Mouse (Mus musculus): ENCODE measurements around the gene Dnaja2. TPM values are rescaled to one million over a fixed set of nuclear protein-coding genes. Genes with fewer than 3 reads are reported as not detected.
A peak's percentile ranks its signal among the peaks of the same experiment; 100 is the strongest.

The Dnaja2 gene
- 100 to 1,000 TPM in 8 of 26 experiments, 10 to 100 TPM in 18; 42.6 to 163 (median 81.1) TPM for total RNA-seq (2018; cell fraction: chromatin; rRNA removed)
- total RNA-seq (2018; cell fraction: cytosol; rRNA removed), result 100 to 1,000 TPM in 9 of 26 experiments, 10 to 100 TPM in 17; 74.5 to 151 (median 88.8) TPM
- total RNA-seq (2018; cell fraction: nucleus; rRNA removed), result 100 to 1,000 TPM in 6 of 26 experiments, 10 to 100 TPM in 20; 52.2 to 149 (median 82.3) TPM
- polyA plus RNA-seq (2018), result 79.8 to 164 TPM (median 104 TPM) in 3 replicates

DNA sequence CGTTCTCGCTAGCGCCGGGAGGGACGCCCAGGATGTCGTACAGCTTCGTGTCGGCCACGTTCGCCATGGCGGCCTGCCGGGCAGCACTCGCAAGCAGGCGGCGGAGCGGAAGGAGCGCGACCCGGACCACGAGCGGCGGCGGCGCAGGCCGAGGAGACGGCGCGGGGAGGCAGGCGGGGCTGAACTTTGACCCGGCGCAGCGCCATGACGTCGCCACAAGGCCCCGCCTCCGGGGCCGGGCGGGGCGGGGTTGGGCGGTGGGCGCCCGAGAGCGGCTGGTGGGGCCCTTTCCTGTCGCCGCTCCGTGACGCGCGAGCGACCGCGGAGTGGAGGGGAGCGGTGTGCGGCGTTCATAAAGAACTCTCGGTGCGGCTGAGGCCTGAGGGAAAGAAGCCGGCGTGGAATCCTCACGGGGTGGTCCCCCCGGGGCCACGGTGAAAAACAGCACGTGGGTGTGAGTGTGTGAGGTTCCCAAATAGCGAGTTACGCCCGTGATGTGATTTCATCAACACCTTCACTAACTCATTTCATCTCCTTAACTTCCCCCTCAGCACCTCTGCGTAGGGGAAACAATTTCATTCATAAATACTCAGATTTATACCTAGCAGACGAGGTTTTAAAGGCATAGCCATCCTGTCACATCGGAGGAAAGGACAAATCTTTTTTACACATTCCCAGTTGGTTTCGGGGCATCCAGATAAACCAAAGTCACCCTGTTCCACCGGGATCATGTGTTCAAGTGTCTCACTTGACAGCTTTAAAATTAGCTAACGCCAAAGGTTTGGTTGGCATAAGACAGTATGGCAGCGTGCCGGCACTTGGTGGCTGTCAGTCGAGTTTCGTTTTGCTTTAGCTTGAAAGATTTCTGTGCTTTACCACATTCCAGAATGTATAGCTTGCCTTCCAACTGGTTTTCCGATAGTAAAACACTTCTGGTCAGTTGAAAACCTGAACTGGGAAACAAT is at the start of gene Dnaja2:
Gene Dnaja2 (minus strand): TSS at position 164 of the 965 bp plus-strand sequence.
- peaks cover 26% of the 10 kb centered on the region for H3K36me3 ChIP-seq (ENCODE audit: inconsistent target)
- peak within 1 kb of the TSS; percentile 81 for H3K27ac ChIP-seq
- under 1% methylated on average over 61 of the region's 77 CpGs for WGBS (ENCODE audit: missing documents)
- peak within 1 kb of the TSS; percentile 78 for H3K4me3 ChIP-seq (ENCODE audit: inconsistent target)
- H3K79me2 ChIP-seq (ENCODE audit: inconsistent target), result peaks cover 42% of the 10 kb centered on the region

DNA sequence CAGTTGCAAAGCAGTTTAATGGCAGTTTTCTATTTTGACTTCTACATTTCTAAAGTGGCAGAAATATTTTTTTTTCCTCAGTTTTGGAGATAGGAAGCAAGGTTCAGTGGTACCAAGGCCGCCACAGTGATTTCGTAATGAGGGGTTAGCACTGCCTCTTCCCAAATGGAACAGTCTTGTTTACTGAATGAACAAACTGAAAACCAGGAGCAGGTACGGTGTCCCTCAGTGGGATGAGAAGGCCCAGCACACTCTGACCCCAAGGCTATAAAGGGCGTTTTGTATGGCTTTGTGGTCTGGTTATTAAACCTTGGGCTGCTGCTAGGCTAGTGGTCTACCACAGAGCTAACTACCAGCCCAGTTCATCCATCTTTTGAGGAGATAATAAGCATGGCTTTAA is 49.1 kb upstream of the Dnaja2 start:
- Histone ChIP-seq H3K27ac (no peak overlapping the region), H3K4me3 (ENCODE audit: inconsistent target) (no peak overlapping the region), H3K79me2 (ENCODE audit: inconsistent target) (no peaks in the 10 kb centered on the region), H3K36me3 (ENCODE audit: inconsistent target) (no peaks in the 10 kb centered on the region)
- 73% methylated on average over 4 of the region's 4 CpGs for WGBS (ENCODE audit: missing documents)

DNA sequence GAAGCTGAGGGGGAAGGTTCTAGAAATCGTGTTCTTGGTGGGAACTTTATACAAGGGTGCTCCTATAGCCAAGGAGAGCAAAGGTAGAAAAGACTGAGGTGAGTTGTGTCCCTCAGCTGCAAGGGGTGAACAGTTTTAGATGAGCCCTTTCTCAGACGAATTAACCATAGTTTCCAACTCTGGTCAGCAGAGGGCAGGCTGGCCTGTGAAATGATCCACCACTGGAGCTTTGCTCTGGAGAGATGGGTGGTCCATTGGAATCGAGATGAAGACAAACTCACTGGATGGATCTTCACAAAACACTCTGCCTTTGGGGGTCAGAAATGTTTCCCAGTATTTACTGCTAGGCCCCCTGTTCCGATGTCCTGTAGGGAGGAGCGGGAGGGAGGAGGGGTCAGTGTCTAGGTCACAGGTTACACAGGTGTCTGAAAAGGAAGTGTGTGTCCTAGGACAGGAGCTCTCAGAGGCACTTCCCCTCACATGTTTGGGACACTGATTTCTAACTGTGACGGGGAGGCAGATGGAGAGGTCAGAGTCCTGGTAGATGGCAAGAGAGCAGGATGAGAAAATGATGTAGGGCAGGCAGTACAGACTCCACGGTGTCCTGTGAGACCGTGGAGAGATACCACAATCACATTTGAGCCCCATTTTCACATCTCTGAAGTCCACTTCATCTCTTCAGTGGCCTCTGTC is 48.2 kb upstream of the Dnaja2 start:
- Histone ChIP-seq H3K36me3 (ENCODE audit: inconsistent target) (no peaks in the 10 kb centered on the region), H3K27ac (no peak overlapping the region), H3K79me2 (ENCODE audit: inconsistent target) (no peaks in the 10 kb centered on the region), H3K4me3 (ENCODE audit: inconsistent target) (no peak overlapping the region)
- WGBS (ENCODE audit: missing documents), result 40% methylated on average over 8 of the region's 8 CpGs

DNA sequence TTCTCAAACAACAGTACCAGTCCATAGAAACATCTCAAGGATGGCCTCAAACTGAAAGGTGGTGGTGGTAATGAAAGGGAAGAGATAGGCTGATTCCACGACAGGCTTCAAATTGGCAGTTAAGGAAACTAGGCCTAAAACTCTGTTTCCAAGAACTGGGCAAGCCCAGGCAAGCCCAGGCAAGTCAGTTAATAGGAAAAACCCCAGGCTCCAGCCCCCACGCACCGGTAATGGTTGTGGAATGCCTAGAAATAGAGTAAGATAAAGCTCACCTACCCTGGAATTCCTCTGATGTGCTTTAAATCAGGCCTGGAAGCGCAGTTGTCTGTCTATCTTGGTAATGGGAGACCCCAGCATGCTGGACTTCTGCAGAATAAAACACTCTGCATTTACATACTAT is 47.6 kb upstream of the Dnaja2 start:
- no peaks in the 10 kb centered on the region for H3K36me3 ChIP-seq (ENCODE audit: inconsistent target)
- H3K27ac ChIP-seq, result no peak overlapping the region
- H3K79me2 ChIP-seq (ENCODE audit: inconsistent target), result no peaks in the 10 kb centered on the region
- 84% methylated on average over 4 of the region's 4 CpGs for WGBS (ENCODE audit: missing documents)
- H3K4me3 ChIP-seq (ENCODE audit: inconsistent target), result no peak overlapping the region

DNA sequence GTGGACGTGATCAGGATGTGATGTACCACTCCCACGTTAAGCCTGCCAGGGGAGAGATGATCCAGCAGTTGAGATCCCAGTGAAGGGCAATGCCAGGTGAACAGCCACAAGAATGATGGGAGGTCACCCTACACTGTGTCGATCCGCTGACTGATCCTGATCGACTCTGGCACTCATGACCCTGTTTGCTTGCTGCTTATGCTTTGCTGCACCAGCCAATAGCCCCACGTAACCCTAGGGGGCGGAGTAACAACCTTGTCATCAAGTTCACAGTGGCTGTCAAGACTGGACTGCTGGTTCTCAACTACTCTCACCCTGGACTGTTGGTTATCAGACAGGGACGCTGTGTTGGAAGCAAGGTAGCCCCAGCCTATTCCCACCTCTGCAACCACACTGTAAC is 46.6 kb upstream of the Dnaja2 start:
- Histone ChIP-seq H3K79me2 (ENCODE audit: inconsistent target) (no peaks in the 10 kb centered on the region), H3K36me3 (ENCODE audit: inconsistent target) (no peaks in the 10 kb centered on the region), H3K4me3 (ENCODE audit: inconsistent target) (no peak overlapping the region), H3K27ac (no peak overlapping the region)
- WGBS (ENCODE audit: missing documents), result 92% methylated on average over 8 of the region's 8 CpGs

DNA sequence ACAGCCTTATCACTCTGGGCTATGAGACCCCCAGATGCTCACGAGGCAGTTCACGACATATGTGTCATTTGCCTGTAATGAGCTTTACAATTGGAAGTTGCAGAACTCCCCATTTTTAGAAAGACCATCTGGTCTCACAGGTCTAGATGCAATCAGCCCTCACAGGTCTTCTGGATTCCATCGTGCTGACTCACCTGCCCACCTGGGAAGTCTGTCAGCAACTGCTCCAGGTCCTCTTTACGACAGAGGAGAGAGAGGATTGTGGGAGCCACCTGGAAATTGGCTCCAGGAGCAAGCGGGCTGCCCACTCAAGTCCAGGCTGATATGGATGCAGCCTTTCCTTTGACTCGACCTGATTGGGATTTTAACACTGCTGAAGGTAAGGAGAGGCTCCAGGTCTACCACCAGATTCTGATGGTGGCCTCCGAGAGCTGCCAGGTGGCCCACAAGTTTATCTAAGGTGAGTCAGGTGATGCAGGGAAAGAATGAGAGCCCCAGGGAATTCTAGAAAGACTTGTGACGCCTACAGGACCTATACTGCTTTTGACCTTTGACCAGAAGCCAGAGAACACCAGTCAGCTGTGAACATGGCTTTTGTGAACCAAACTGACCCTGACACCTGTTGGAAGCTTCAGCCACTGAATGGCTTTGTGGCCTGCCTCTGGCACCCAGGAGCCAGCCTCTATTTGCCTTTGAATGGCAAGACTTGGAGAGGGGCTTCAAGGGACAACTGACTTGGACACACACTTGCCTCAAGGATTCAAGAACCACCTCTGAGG is 42.5 kb upstream of the Dnaja2 start:
- Histone ChIP-seq H3K27ac (no peak overlapping the region), H3K79me2 (ENCODE audit: inconsistent target) (no peaks in the 10 kb centered on the region), H3K4me3 (ENCODE audit: inconsistent target) (no peak overlapping the region), H3K36me3 (ENCODE audit: inconsistent target) (no peaks in the 10 kb centered on the region)
- 78% methylated on average over 8 of the region's 8 CpGs for WGBS (ENCODE audit: missing documents)

DNA sequence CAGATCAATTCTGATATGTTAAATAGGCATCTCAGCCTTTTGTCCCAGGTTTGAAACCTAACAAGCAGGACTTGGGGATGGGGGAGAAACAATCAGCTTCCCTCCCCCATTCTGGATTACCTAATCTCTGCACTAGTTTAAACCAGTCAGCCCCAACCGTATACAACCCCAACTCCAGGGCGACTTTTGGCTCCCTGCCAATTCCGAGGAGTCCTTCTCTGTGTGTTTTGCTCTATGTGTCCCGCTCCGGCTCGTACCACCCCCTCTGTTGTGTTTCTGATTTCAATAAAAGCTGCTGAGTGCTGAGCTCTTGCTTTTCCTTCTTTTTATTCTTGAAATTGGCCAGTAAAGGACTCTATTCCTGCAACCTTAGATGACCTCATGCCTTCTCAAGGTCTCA is 40.2 kb upstream of the Dnaja2 start:
- H3K27ac ChIP-seq, result no peak overlapping the region
- H3K36me3 ChIP-seq (ENCODE audit: inconsistent target), result no peaks in the 10 kb centered on the region
- H3K79me2 ChIP-seq (ENCODE audit: inconsistent target), result no peaks in the 10 kb centered on the region
- WGBS (ENCODE audit: missing documents), result 83% methylated on average over 6 of the region's 6 CpGs
- no peak overlapping the region for H3K4me3 ChIP-seq (ENCODE audit: inconsistent target)

DNA sequence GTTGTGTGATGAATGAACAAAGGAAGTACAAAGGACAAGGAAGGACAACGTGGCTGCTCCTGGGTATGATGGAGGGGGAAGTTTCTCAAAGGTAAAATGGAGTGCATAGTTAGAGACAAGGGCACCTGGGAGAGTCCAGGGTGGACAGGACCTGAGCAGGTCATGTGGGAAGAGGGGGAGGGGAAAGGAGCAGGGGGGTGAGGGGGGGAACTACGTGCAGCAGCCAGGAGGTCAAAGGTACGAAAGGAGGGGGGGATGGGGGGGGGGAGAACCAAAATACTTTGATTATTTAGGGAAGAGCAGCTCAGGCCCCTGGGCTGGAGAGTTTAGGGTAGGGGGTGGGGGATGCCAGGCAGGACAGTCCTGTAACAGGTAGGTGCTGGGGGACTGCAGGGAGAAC is 39.8 kb upstream of the Dnaja2 start:
- 40% methylated on average over 1 of the region's 3 CpGs for WGBS (ENCODE audit: missing documents)
- Histone ChIP-seq H3K4me3 (ENCODE audit: inconsistent target) (no peak overlapping the region), H3K36me3 (ENCODE audit: inconsistent target) (no peaks in the 10 kb centered on the region), H3K27ac (no peak overlapping the region), H3K79me2 (ENCODE audit: inconsistent target) (no peaks in the 10 kb centered on the region)

DNA sequence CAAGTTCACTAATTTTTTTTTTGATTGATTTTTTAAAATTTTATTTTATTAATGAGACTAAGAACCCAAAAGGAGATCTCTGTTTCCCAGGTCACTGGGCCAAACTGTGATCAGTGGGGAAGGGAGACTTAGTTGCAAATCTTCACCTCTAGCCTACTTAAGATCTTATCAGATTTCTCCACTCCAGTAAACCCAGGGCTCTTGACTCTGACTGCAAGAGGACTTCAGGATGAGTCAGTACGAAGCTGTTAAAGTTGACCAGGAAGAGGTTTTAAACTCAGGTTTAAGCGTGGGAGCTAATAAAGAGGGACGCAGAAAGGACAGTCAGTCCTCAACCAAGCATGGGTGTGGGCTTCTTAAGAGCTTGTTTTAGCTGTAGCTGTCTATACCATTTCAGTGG is 38.2 kb upstream of the Dnaja2 start:
- H3K36me3 ChIP-seq (ENCODE audit: inconsistent target), result no peaks in the 10 kb centered on the region
- 78% methylated on average over 3 of the region's 3 CpGs for WGBS (ENCODE audit: missing documents)
- H3K79me2 ChIP-seq (ENCODE audit: inconsistent target), result no peaks in the 10 kb centered on the region
- H3K4me3 ChIP-seq (ENCODE audit: inconsistent target), result no peak overlapping the region
- H3K27ac ChIP-seq, result no peak overlapping the region

DNA sequence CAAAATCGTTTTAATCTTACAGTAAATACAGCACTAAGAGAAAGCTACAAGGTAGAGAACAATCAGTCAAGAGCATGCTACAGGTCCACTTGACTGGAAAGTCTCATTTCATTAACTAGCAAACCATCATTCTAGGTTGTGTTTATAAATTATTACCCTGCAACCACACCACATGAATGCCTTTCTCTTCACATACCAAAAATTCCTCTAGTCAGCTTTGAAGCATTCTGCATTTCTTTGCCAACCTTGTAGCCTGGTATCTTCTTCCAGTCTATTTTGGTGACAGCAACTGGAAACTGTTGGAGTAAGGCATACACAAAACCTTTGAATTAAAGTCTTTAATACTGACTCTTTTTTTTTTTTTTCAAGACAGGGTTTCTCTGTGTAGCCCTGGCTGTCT is 36.4 kb upstream of the Dnaja2 start:
- Histone ChIP-seq H3K27ac (no peak overlapping the region), H3K36me3 (ENCODE audit: inconsistent target) (no peaks in the 10 kb centered on the region), H3K4me3 (ENCODE audit: inconsistent target) (no peak overlapping the region), H3K79me2 (ENCODE audit: inconsistent target) (no peaks in the 10 kb centered on the region)
- WGBS (ENCODE audit: missing documents), result 100% methylated on average over 1 of the region's 1 CpGs

DNA sequence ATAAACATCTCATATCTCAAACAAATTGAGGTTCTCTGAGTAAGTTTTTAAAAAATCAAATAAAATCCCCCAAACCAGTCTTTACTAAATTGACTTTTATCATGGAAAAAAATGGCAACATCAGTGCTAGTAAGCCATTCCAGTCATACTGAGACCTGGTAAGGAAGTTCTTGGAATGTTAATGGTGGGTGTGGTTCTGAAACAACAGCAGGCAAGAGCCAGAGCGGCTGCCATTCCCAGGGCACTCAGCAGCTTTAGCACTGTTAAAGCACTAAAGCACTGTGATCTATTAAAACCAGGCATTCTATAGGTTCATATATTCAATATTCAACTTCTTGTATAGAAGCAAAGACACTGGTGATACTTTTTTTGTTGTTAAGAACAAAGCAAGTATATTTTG is 35.1 kb upstream of the Dnaja2 start:
- WGBS (ENCODE audit: missing documents), result 100% methylated on average over 1 of the region's 1 CpGs
- Histone ChIP-seq H3K79me2 (ENCODE audit: inconsistent target) (no peaks in the 10 kb centered on the region), H3K36me3 (ENCODE audit: inconsistent target) (no peaks in the 10 kb centered on the region), H3K4me3 (ENCODE audit: inconsistent target) (no peak overlapping the region), H3K27ac (no peak overlapping the region)

DNA sequence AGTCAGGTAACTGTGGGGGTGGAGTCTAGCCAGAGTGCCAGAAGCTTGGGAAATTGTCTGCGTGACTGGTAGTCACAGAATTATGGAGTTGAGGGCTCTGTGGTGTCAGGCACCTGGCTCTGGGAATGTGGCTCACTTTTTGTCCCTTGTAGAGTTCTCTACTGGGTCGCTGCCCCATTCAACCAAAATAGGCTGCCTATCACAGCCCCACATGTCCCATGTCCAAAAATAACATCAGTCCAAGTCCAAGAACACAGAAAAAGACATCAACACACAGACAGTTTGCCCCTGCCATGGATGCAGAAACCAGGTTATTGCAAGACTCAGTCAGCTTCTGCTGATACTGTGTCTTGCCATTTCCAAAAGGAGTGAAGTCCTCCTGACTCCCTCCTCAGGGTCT is 33.5 kb upstream of the Dnaja2 start:
- Histone ChIP-seq H3K36me3 (ENCODE audit: inconsistent target) (no peaks in the 10 kb centered on the region), H3K27ac (no peak overlapping the region), H3K79me2 (ENCODE audit: inconsistent target) (no peaks in the 10 kb centered on the region), H3K4me3 (ENCODE audit: inconsistent target) (no peak overlapping the region)
- WGBS (ENCODE audit: missing documents), result 86% methylated on average over 2 of the region's 2 CpGs

DNA sequence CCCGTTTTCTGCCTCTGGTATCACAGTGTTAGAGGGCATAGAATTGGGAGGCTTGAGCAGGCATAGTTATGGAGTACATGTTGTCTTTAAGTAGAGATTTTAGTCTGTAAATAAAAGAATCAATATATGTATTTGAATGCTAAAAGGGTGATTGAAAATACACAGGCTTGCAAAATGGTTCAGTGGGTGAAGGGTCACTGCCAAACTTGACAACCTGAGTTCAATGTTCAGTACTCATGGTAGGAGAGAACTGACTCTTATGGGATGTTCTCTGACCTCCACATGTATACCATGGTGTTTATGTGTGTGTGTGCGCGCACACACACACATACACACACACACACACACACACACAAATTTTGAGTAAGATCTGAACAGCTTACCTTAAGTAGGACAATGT is 22.5 kb upstream of the Dnaja2 start:
- Histone ChIP-seq H3K79me2 (ENCODE audit: inconsistent target) (no peaks in the 10 kb centered on the region), H3K27ac (no peak overlapping the region), H3K36me3 (ENCODE audit: inconsistent target) (no peaks in the 10 kb centered on the region), H3K4me3 (ENCODE audit: inconsistent target) (no peak overlapping the region)
- 92% methylated on average over 3 of the region's 3 CpGs for WGBS (ENCODE audit: missing documents)

DNA sequence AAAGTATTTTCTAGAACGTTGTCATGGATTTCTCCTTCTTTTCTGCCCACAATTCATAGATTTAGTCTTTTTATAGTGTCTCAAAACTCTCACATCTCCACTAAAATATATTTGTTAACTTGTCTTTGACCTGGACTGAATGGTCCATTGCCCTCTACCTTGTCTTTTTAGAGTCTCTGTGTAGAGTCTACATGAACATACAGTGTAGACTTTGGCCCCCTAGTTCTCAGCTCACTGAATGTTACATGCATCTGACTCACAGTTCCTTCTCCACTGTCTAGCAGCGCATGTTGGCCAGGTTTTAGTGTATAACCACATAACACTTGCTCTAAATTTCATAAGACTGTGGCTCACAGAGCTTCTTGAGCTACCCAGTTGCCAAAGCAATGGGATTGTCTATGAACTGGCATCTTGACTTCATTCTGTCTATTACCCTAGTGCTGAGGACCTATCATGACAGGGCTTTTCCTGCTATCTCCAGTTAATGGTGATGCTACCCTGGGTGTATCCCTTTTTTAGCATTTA is 18.9 kb upstream of the Dnaja2 start:
- Histone ChIP-seq H3K27ac (no peak overlapping the region), H3K36me3 (ENCODE audit: inconsistent target) (no peaks in the 10 kb centered on the region), H3K79me2 (ENCODE audit: inconsistent target) (no peaks in the 10 kb centered on the region), H3K4me3 (ENCODE audit: inconsistent target) (no peak overlapping the region)
- 86% methylated on average over 1 of the region's 2 CpGs for WGBS (ENCODE audit: missing documents)
